Mouse (Mus musculus): ENCODE data around the gene Inca1. TPM values are rescaled to one million over a fixed set of nuclear protein-coding genes. Genes with fewer than 3 reads are reported as not detected.
A peak's percentile ranks its signal among the peaks of the same experiment; 100 is the strongest.

The Inca1 gene
- total and polyA plus RNA-seq, 3 experiments: 1.7 to 3.8 (median 3.4) TPM

GRCm38 (mm10) chr11:70669582-70670345 is 30.2 kb downstream of the Inca1 start (continued):
- TF ChIP-seq KAT2A (IDR thresholded peaks at IDR 0.05; ENCODE audit: insufficient replicate concordance, low read length) (no peak), PAX5 (IDR thresholded peaks at IDR 0.05; ENCODE audit: low read length) (no peak), MAX (IDR thresholded peaks at IDR 0.05; ENCODE audit: low read length) (peak; percentile 13; the same call in 1 of the 2 replicates), EP300 (IDR thresholded peaks at IDR 0.05; ENCODE audit: low read length) (peak; percentile 69), SMC3 (IDR thresholded peaks at IDR 0.05; ENCODE audit: low read depth, low read length) (peak; percentile 78), GABPA (IDR thresholded peaks at IDR 0.05; ENCODE audit: insufficient replicate concordance, low read depth, low read length) (no peak), TBP (conservative IDR thresholded peaks at IDR 0.05; ENCODE audit: low read depth, low read length) (0 out of 2 replicates have a peak, but pooled peaks have one; percentile 23), RAD21 (IDR thresholded peaks at IDR 0.05; ENCODE audit: low read depth, low read length) (peak; percentile 56), IRF4 (IDR thresholded peaks at IDR 0.05; ENCODE audit: low read depth, low read length) (peak; percentile 82), MAFK (IDR thresholded peaks at IDR 0.05; ENCODE audit: insufficient replicate concordance, low read length) (no peak)

- DNase-seq (ENCODE audit: extremely low read depth): peak; percentile 100
- no peaks in the 10 kb centered on the region for H3K9me3 ChIP-seq (replicated peaks; ENCODE audit: low read length)
- peak within 1 kb of the TSS; percentile 69 to 92 (median 73) for H3K4me3 ChIP-seq (replicated peaks in 1 of 3; ENCODE audit: low read depth in 2 of 3, low read length in 2 of 3, poor library complexity in 1 of 3)
- dilution Hi-C loops (cut with MboI; ENCODE audit: extremely low pct_ligation_motif_present, extremely low pct_unique_long_range_greater_than_20kb, low sequenced_read_pairs) (no loop called here), in situ Hi-C loops (cut with MboI; ENCODE audit: low pct_ligation_motif_present, low pct_unique_long_range_greater_than_20kb, low sequenced_read_pairs) (no loop called here)
- H3K4me2 ChIP-seq (ENCODE audit: insufficient read depth, low read depth, poor library complexity, severe bottlenecking): peak within 1 kb of the TSS; percentile 79
- no peaks in the 10 kb centered on the region for H3K27me3 ChIP-seq (replicated peaks)
- H3K79me2 ChIP-seq (replicated peaks; ENCODE audit: control insufficient read depth, extremely low read depth, insufficient read depth, poor library complexity, severe bottlenecking): peaks cover 22% of the 10 kb centered on the region
- H3K27ac ChIP-seq (ENCODE audit: insufficient read depth, low read depth): peak within 1 kb of the TSS; percentile 76
- H3K9ac ChIP-seq (ENCODE audit: insufficient read depth, low read depth): peak within 1 kb of the TSS; percentile 87
- peaks cover 10 to 37% of the 10 kb centered on the region in 2 experiments for H3K4me1 ChIP-seq (ENCODE audit: control insufficient read depth in 1 of 2, insufficient read depth in 2 of 2)
- H3K36me3 ChIP-seq (replicated peaks in 1 of 2; ENCODE audit: control insufficient read depth in 1 of 2, insufficient read depth in 1 of 2, low read length in 1 of 2): peaks cover 40 to 66% of the 10 kb centered on the region in 2 experiments
- TF ChIP-seq E2F4 (IDR thresholded peaks at IDR 0.05; ENCODE audit: insufficient replicate concordance, low read depth, low read length) (peak; percentile 84; the same call in 1 of the 2 replicates), NELFE (IDR thresholded peaks at IDR 0.05; ENCODE audit: low read depth, low read length) (peak; percentile 67; the same call in 1 of the 2 replicates), MAZ (IDR thresholded peaks at IDR 0.05; ENCODE audit: low read depth, low read length) (peak; percentile 21; the same call in 1 of the 2 replicates), SMC3 (IDR thresholded peaks at IDR 0.05; ENCODE audit: low read depth, low read length) (no peak), JUND (conservative IDR thresholded peaks at IDR 0.05; ENCODE audit: low read depth, low read length) (no peak), NRF1 (IDR thresholded peaks at IDR 0.05; ENCODE audit: low read depth, low read length) (peak; percentile 48), RAD21 (IDR thresholded peaks at IDR 0.05; ENCODE audit: low read depth, low read length) (no peak; the same call in 1 of the 2 replicates), USF1 (IDR thresholded peaks at IDR 0.05; ENCODE audit: low read depth, low read length) (no peak), JUN (IDR thresholded peaks at IDR 0.05; ENCODE audit: insufficient read depth, low read depth, low read length) (no peak), IRF4 (IDR thresholded peaks at IDR 0.05; ENCODE audit: low read depth, low read length) (no peak), CTCF (conservative IDR thresholded peaks at IDR 0.05 in 1 of 2, IDR thresholded peaks at IDR 0.05 in 1 of 2; ENCODE audit: low read depth in 2 of 2, low read length in 2 of 2) (no peak), TCF12 (IDR thresholded peaks at IDR 0.05; ENCODE audit: low read depth, low read length) (peak; percentile 75), CHD2 (IDR thresholded peaks at IDR 0.05; ENCODE audit: low read length) (peak; percentile 98), RCOR1 (conservative IDR thresholded peaks at IDR 0.05; ENCODE audit: low read depth, low read length) (no peak), ZC3H11A (IDR thresholded peaks at IDR 0.05; ENCODE audit: low read depth, low read length) (no peak), EP300 (IDR thresholded peaks at IDR 0.05; ENCODE audit: low read length) (no peak), CHD1 (IDR thresholded peaks at IDR 0.05; ENCODE audit: low read depth, low read length) (peak; percentile 27; the same call in 1 of the 2 replicates), HCFC1 (IDR thresholded peaks at IDR 0.05; ENCODE audit: low read depth, low read length) (peak; percentile 68; the same call in 1 of the 2 replicates), KAT2A (IDR thresholded peaks at IDR 0.05; ENCODE audit: insufficient replicate concordance, low read length) (0 out of 2 replicates have a peak, but pooled peaks have one; percentile 74), MYC (IDR thresholded peaks at IDR 0.05; ENCODE audit: low read depth, low read length) (peak; percentile 86), MAFK (IDR thresholded peaks at IDR 0.05; ENCODE audit: insufficient replicate concordance, low read length) (no peak), ETS1 (conservative IDR thresholded peaks at IDR 0.05; ENCODE audit: low read depth, low read length) (0 out of 2 replicates have a peak, but pooled peaks have one; percentile 40), POLR2A (IDR thresholded peaks at IDR 0.05; ENCODE audit: low read depth, low read length) (peak; percentile 83), TBP (conservative IDR thresholded peaks at IDR 0.05; ENCODE audit: low read depth, low read length) (peak; percentile 90), ZMIZ1 (IDR thresholded peaks at IDR 0.05; ENCODE audit: low read depth, low read length) (peak; percentile 61), POLR2AphosphoS2 (IDR thresholded peaks at IDR 0.05; ENCODE audit: low read depth, low read length) (peak; percentile 20; the same call in 1 of the 2 replicates), UBTF (IDR thresholded peaks at IDR 0.05; ENCODE audit: low read depth, low read length) (no peak), USF2 (conservative IDR thresholded peaks at IDR 0.05; ENCODE audit: low read depth, low read length) (no peak), ZKSCAN1 (IDR thresholded peaks at IDR 0.05; ENCODE audit: borderline replicate concordance, low read depth, low read length) (no peak), MAX (IDR thresholded peaks at IDR 0.05; ENCODE audit: low read length) (peak; percentile 71)
Measured at GRCm38 (mm10) chr11:70668771-70669505, 31.0 kb downstream of the Inca1 start, which contains the start of gene Spag7. Gene Spag7, minus strand, starts transcription at chr11:70669416.
